Mouse (Mus musculus): ENCODE results near the gene Upk3bl.
"Not testable (repeated sequence)": the region's sequence is repeated elsewhere in the genome, so short reads cannot be mapped to it uniquely, and the experiment has no call there.

Upk3bl gene

DNA sequence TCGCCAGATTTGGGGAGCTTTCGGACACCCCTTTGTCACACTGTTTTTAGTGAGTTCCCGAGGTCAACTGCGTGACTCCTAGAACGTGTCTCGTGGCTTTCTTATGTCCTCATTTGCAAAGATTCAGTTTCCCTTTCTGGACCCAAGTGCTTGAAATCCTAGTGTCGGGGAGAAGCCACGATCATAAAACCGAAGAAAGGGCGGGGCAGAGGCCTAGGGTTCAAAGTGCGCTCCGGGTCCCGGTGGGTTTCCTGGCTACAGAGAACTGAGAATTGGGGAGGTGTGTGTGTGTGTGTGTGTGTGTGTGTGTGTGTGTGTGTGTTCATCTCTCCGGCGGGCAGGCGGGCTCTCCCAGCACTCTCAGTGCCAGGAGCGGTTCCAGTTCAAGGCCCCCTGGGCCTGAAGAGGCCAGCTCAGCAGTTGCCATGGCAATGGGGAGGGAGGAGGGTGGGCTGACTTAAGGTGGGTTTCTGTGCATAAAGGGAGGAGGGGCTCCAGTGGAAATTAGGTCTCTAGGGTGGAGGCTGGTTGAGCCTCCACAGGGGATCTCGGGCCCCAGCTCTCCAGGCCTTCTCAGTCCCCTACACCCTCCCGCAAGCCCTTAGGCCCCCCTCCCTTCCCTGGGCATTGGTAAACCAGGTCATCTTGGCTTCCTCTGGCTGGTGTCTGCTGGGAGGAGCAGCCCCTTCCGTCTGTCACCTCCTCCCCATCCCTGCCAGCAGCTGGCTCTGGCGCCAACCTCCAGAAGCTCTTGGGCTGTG lies 30.8 kb downstream of the Upk3bl start:
- no peak for DNase-seq (ENCODE audit: low spot score)

DNA sequence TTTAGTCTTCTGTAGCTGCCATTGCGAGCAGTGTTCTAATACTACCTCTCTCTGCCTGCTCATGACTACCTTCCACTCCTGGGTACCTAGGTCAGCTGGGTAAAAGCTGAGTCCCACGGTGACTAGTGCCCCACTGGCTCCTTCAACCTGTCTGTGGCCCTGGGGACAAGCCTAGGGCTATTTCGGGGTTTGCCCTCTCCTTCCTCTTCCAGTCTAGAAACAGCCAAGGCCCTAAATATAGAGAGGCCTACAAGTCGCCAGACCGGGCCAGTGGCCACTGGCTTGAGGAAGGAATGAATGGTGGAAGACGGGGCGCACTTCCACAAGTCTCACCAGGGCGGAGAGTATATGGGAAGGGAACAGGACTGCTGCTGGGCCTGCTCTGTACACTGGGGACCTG lies 32.0 kb downstream of the Upk3bl start:
- DNase-seq (ENCODE audit: low spot score) = no peak

DNA sequence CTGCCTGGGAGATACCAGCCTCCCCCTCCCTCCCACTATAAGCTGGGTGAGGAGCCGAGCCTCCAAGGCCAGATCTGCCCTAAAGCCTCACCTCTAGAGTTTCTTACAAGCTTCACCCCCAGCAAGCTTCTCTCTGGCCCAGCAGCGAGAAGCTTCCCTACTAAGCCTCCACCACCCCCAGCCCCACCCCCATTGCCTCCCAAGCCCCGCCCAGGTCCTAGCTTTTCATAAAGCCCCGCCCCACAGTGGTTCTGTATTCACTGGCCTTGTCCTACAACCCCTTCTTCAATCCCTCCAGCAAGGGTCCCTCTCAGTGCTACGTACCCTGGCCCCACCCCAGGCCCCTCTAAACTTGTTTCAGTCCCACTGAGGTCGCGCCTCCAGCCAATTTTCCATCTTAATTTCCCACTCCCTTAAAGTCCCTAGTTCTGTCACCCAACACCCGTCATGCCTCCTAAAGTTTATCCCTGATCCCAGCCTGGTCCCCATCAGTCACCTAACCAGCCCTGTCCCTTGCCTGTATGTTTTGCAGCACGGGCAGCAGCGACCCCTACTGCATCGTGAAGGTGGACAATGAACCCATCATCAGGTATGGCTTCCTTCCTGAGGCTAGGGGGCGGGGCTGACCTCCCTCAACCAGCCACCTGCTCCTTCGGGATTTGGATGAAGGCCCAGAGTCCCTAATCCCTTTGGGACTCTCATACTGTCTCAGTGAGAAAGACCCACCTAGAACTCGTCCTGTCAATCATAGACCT lies 34.7 kb downstream of the Upk3bl start:
- no peak for DNase-seq (ENCODE audit: low spot score)

DNA sequence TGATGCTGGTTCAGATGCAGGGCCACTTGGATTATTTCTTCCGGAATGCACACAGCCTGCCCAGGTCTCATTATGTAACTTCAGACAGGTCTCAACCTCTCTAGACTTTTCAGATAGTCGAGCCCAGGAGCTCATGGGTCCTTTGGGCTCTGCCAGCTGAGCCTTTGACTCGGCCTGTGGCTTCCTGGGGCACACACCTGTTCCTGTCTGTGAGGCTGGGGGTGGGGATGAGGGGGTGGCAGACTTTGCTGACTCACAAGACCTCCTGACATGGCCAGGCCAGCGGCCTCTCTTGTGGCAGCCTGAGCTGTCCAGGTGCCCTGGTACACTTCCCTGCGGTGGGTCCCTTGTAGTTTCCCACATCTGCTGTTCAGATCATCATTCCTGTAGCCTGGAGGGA lies 37.6 kb downstream of the Upk3bl start:
- no peak for DNase-seq (ENCODE audit: low spot score)

DNA sequence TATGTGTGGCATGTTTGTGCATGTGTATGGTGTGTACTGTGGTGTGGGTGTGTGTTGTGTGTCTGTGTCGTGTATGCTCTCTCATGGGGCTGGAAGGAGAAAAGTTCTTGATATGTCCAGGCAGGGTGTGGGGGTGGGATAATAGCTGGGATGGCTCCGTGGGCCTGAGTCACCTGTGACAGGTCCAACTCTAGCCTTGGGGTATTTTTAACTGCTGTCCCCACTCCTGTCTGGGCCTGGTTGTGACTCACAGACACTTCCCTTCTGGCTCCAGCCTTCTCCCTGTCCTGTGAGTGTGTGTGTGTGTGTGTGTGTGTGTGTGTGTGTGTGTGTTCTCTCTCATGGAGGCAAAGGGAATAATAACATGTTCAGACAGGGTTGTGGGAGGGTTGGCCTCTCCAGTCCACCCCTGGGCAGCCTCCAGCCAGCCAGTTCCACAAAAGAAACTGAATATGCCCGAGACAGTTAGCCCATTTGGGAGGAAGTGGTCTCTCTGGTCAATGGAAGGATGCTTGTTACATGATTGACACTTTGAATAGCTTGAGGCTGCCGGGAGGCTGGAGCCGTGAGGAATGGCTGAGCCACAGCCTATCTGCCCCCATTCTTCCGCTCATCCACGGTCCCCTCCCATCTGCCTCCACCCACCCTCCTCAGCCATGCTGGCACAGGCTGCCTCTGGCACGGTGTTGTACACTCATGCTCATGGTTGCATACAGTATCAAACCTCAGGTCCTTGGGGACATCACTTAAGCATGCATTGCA lies 40.1 kb downstream of the Upk3bl start:
- DNase-seq (ENCODE audit: low spot score) = no peak

DNA sequence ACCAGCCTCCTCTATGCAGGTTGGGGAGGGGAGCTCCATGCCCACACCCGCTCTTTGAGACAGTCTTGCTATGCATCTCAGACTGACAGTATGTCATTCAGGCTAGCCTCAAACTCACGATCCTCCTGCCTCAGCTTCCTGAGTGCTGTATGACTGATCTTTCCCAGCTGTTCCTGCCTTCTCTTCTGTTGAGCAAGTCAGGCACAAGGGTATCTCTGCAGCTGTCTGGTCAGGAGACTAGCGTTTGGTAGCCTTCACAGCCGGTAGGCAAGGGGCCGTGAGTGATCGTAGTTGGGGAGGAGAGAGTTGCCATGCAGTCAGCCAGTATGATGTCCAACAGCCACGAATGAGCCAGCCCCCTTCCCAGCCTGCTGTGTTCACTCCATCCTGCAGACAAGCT lies 40.8 kb downstream of the Upk3bl start:
- no peak for DNase-seq (ENCODE audit: low spot score)

DNA sequence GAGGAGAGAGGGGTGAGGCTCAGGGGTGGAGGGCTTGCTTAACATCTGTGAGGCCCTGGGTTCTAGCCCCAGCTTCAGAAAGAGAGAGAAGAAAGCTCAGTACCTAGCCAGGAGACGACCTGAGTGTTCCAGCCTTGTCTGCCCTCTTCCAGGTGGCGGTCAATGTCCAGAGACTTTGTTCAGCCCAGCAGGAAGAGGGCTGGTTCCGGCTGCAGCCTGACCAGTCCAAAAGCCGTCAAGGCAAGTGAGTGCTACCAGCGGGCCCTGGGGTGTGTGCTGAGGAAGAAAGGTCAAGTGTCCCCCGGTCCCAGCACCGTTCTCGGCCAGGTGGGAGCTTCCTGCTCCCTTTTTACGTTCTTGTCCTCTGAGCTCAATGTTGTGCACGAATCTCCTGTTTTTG lies 44.2 kb downstream of the Upk3bl start:
- no peak for DNase-seq (ENCODE audit: low spot score)

DNA sequence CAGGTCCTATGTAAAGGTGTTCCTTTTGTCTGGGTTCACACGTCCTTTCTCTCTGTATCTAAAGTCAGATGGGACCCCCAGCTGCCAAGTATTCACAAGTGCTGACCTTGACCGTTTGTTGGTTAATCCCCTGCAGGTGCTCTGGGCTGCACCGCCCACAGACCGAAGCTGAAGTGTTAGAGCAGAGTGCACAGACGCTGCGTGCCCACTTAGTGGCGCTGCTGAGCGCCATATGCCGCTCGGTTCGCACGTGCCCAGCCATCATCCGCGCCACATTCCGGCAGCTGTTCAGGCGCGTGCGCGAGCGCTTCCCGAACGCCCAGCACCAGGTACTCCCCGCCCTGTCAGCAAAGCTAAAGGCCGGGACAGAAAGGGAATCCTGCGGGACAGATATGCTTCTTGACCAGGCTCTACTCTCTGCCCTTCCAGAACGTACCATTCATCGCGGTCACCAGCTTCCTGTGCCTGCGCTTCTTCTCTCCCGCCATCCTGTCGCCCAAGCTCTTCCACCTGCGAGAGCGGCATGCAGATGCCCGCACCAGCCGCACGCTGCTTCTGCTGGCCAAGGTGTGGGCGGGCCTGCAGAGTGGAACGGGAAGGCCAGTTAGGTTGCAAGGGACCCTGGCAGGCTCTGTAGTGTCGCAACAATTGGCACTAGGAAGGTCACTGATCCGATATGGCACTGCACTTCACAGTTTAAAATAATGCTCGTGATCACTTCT lies 48.0 kb downstream of the Upk3bl start:
- DNase-seq (ENCODE audit: low spot score) = no peak

DNA sequence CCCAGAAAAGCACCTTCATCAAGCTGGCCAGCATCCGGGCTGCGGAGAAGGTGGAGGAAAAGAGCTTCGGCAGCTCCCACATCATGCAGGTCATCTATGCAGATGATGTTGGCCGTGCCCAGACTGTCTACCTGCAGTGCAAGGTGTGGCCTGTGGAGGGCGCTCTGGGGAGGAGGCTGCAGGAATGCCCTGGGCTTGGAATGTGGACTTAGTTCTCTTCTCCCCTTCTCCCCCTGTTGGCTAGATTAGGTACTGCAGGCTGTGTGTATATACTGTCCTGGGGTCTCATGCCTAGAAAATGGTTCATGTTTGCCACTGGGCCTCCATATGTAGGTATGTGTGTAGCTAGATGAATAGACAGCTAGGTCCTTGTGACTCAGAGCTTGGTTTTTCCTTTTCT lies 50.2 kb downstream of the Upk3bl start:
- DNase-seq (ENCODE audit: low spot score) = no peak

DNA sequence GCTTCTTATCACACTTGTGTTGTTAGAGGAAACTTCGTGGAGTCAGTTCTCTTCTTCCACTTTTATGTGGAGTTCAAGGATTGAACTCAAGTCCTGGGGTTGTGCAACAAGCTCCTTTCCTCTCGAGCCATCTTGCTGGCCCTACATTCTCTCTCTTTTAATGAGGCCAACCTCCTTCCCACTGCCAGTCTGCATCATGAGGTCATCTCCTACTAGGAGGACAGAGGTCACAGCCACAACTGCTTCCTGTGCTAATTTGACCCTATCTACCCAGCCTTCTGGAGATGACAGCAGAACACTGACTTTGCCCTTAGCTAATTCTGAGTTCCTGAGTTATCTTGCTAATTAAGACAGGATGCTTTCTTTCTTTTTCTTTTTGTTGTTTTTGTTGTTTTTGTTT lies 54.2 kb downstream of the Upk3bl start:
- peak; percentile 50 for DNase-seq (ENCODE audit: low spot score)

DNA sequence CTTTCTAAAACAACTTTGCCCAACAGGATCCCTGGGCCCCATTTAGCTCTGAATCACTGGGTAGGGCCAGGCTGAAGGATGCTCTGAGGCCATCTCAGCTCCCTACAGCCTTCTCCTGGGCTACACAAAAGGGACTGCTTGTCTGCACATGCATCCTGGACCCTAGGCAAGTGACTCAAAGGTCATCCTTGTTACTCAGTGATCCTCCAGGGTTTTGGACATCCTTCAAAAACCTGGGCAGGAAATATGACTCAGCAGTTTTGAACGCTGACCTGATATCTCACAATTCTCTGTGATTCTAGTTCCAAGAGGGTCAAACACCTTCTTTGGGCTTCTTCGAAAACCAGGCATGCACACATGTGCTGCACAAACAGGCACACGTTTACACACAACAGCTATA lies 54.8 kb downstream of the Upk3bl start:
- peak; percentile 48 for DNase-seq (ENCODE audit: low spot score)

DNA sequence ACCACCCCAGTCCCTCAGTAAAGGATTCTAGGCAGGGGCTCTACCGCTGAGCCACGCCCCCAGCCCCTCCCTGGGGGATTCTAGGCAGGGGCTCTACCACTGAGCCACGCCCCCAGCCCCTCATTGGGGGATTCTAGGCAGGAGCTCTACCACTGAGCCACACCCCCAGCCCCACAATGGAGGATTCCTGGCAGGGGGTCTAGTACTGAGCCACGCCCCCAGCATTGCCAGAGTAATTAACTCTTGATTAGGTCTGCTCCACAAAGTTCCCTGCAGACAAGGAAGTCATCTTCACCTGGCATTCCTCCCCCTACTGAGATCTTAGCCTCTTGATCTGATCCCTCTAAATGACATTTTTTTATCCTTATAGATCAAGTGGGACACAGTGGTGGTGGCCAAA lies 59.3 kb downstream of the Upk3bl start:
- not testable (repeated sequence) for DNase-seq (ENCODE audit: low spot score)

Measured in adipocyte (in vitro differentiated cells).